23 mouse cellular contexts compared by ENCODE assay signal in the genomic region with DNA sequence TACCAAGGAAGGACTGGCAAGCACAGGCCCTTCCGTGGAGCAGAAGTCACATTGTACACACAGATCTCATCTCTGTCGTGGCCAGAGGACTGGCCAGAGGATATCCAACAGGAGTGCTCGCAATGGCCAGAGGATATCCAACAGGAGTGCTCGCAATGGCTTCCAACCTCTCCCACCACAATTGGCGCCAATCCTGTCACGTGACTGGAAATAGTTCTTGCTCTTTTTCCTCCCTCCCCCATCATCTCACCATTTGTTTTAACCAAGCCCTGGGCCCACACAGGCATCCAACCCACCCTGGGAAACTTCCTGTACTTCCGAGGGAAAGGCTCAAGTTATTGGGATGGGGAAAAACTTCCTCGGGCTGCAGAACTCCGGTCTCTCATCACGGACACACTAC. TPM values are rescaled to one million over a fixed set of nuclear protein-coding genes. Genes with fewer than 3 reads are reported as not detected.
DNase-seq lines count a peak whose midpoint lies in the region; ATAC-seq and TF ChIP-seq lines count a peak whose summit lies in the region.
"Had no signal": no experiment of that assay in that cellular context is flagged by ENCODE, and none has a peak within 500 bp of the region (broad histone marks: within the 10 kb centered on the region; RNA-seq: fewer than 3 reads in every experiment).

No protein-coding gene starts in this region.

- H3K9me3 ChIP-seq in ES-E14 (ENCODE audit: control insufficient read depth, insufficient read depth, low read depth, low read length): no peaks in the 10 kb centered on the region
- H3K9me3 ChIP-seq in midbrain, embryonic 13.5 days: no peaks in the 10 kb centered on the region
- no peaks in the 10 kb centered on the region for H3K9me3 ChIP-seq in midbrain, embryonic 15.5 days
- H3K9me3 ChIP-seq: embryonic facial prominence, embryonic 13.5 days; embryonic facial prominence, embryonic 15.5 days; forebrain, embryonic 10.5 days; forebrain, embryonic 12.5 days; forebrain, embryonic 15.5 days had no signal

- no peaks in the 10 kb centered on the region for H3K27me3 ChIP-seq in testis, adult 2 months (ENCODE audit: control insufficient read depth, insufficient read depth, low read length)
- no peaks in the 10 kb centered on the region for H3K27me3 ChIP-seq in midbrain, embryonic 13.5 days
- H3K27me3 ChIP-seq in midbrain, embryonic 15.5 days (replicated peaks): 0 out of 2 replicates have a peak, but pooled peaks cover 2% of the 10 kb centered on the region
- H3K27me3 ChIP-seq: embryonic facial prominence, embryonic 13.5 days; embryonic facial prominence, embryonic 15.5 days; forebrain, embryonic 15.5 days had no signal

- H3K27ac ChIP-seq in testis, adult 2 months (ENCODE audit: control insufficient read depth, insufficient read depth, low read depth, low read length): no peak overlapping the region
- H3K27ac ChIP-seq in ES-E14 (ENCODE audit: insufficient read depth, low read depth, low read length, poor library complexity, severe bottlenecking): no peak overlapping the region
- no peak overlapping the region for H3K27ac ChIP-seq in midbrain, embryonic 13.5 days
- no peak overlapping the region for H3K27ac ChIP-seq in midbrain, embryonic 15.5 days
- H3K27ac ChIP-seq: embryonic facial prominence, embryonic 13.5 days; embryonic facial prominence, embryonic 15.5 days; forebrain, embryonic 10.5 days; forebrain, embryonic 12.5 days; forebrain, embryonic 15.5 days had no signal

- no peak for ATAC-seq in midbrain, embryonic 13.5 days
- no peak for ATAC-seq in midbrain, embryonic 15.5 days (replicated peaks)
- ATAC-seq: forebrain, embryonic 15.5 days; forebrain, postnatal 0 days had no signal

- H3K4me2 ChIP-seq in midbrain, embryonic 13.5 days (replicated peaks): no peak overlapping the region
- H3K4me2 ChIP-seq in midbrain, embryonic 15.5 days: no peak overlapping the region
- H3K4me2 ChIP-seq: embryonic facial prominence, embryonic 13.5 days; embryonic facial prominence, embryonic 15.5 days; forebrain, embryonic 12.5 days; forebrain, embryonic 15.5 days had no signal

- WGBS in midbrain, embryonic 13.5 days: 89% methylated on average over 10 of the region's 10 CpGs
- WGBS in midbrain, embryonic 15.5 days: 86% methylated on average over 10 of the region's 10 CpGs

- H3K9ac ChIP-seq in ES-E14 (ENCODE audit: insufficient read depth, low read depth, low read length, poor library complexity, severe bottlenecking): peak overlapping the region; percentile 18; the same call in 1 of the 2 replicates
- no peak overlapping the region for H3K9ac ChIP-seq in midbrain, embryonic 13.5 days (replicated peaks)
- H3K9ac ChIP-seq in midbrain, embryonic 15.5 days: no peak overlapping the region
- H3K9ac ChIP-seq: embryonic facial prominence, embryonic 13.5 days; embryonic facial prominence, embryonic 15.5 days; forebrain, embryonic 12.5 days; forebrain, embryonic 15.5 days; forebrain, postnatal 0 days had no signal

- in situ Hi-C loops in ES-E14 (cut with MboI; ENCODE audit: low sequenced_read_pairs in 2 of 2, unreplicated experiment in 2 of 2): loop anchor here (10.0 to 25.0 kb wide), 2 partner anchors 144 to 381 kb away; a partner anchor contains a TSS

- peaks cover 10% of the 10 kb centered on the region for H3K4me1 ChIP-seq in testis, adult 2 months (ENCODE audit: control insufficient read depth, insufficient read depth, low read length)
- 0 out of 4 replicates have a peak, but pooled peaks cover 0 to under 1% of the 10 kb centered on the region in 2 experiments for H3K4me1 ChIP-seq in ES-E14 (ENCODE audit: control insufficient read depth in 2 of 2, insufficient read depth in 2 of 2, low read length in 2 of 2, poor library complexity in 1 of 2)
- H3K4me1 ChIP-seq in midbrain, embryonic 13.5 days (replicated peaks): 0 out of 2 replicates have a peak, but pooled peaks cover 3% of the 10 kb centered on the region
- peaks cover 4% of the 10 kb centered on the region for H3K4me1 ChIP-seq in midbrain, embryonic 15.5 days
- H3K4me1 ChIP-seq: embryonic facial prominence, embryonic 15.5 days had no signal

- TF ChIP-seq CTCF in testis, adult 2 months (IDR thresholded peaks at IDR 0.05; ENCODE audit: control insufficient read depth, insufficient read depth, insufficient replicate concordance, low read depth, low read length): no peak

- H3K36me3 ChIP-seq in testis, adult 2 months (ENCODE audit: control insufficient read depth, insufficient read depth, low read length): no peaks in the 10 kb centered on the region
- H3K36me3 ChIP-seq in ES-E14 (ENCODE audit: control insufficient read depth, insufficient read depth, low read length, poor library complexity, severe bottlenecking): no peaks in the 10 kb centered on the region
- no peaks in the 10 kb centered on the region for H3K36me3 ChIP-seq in midbrain, embryonic 13.5 days
- H3K36me3 ChIP-seq in midbrain, embryonic 15.5 days (replicated peaks): no peaks in the 10 kb centered on the region
- H3K36me3 ChIP-seq: embryonic facial prominence, embryonic 13.5 days; embryonic facial prominence, embryonic 15.5 days; forebrain, embryonic 10.5 days; forebrain, embryonic 12.5 days; forebrain, embryonic 15.5 days had no signal

- no peak for DNase-seq in testis, postnatal 10 days (ENCODE audit: low spot score)
- no peak for DNase-seq in ES-E14 (ENCODE audit: low read depth, low spot score)
- peak; percentile 69 for DNase-seq in ZHBTc4 (ENCODE audit: low read depth, low spot score)
- DNase-seq: adrenal gland, adult 2 months; adrenal gland, postnatal 10 days; adrenal gland, postnatal 25 days; B cell, adult 2 months; cerebellum, adult 11 months; cerebellum, adult 18-20 months; cerebellum, adult 8-10 months; cerebellum, adult 9-11 months; cerebellum, postnatal 36 days; embryo, embryonic 11 days; forebrain, postnatal 0 days had no signal

- peak overlapping the region; percentile 54 for H3K4me3 ChIP-seq in testis, adult 2 months (ENCODE audit: control insufficient read depth, low read depth, low read length)
- peak overlapping the region in 1 of 2 experiments; percentile 12; a peak in 1 of 4 replicates for H3K4me3 ChIP-seq in ES-E14 (ENCODE audit: insufficient read depth in 1 of 2, low read depth in 1 of 2, low read length in 2 of 2, poor library complexity in 1 of 2, severe bottlenecking in 1 of 2)
- no peak overlapping the region for H3K4me3 ChIP-seq in midbrain, embryonic 13.5 days (replicated peaks)
- no peak overlapping the region for H3K4me3 ChIP-seq in midbrain, embryonic 15.5 days
- H3K4me3 ChIP-seq: embryonic facial prominence, embryonic 13.5 days; embryonic facial prominence, embryonic 15.5 days; erythroblast, embryonic 14.5 days; forebrain, embryonic 10.5 days; forebrain, embryonic 12.5 days; forebrain, embryonic 15.5 days had no signal

- TF ChIP-seq POLR2A in testis, adult 2 months (IDR thresholded peaks at IDR 0.05; ENCODE audit: control insufficient read depth, low read depth, low read length): no peak

TF ChIP-seq in ES-E14, 5 proteins besides CTCF, POLR2A, EP300 and RAD21:
- TF ChIP-seq CHD2 (IDR thresholded peaks at IDR 0.05; ENCODE audit: low read depth, low read length): no peak
- no peak for TF ChIP-seq MAFK (IDR thresholded peaks at IDR 0.05; ENCODE audit: insufficient read depth, low read depth, low read length)
- no peak for TF ChIP-seq ZC3H11A (IDR thresholded peaks at IDR 0.05; ENCODE audit: borderline replicate concordance, low read depth, low read length)
- TF ChIP-seq ZNF384 (IDR thresholded peaks at IDR 0.05; ENCODE audit: low read depth, low read length): no peak
- no peak for TF ChIP-seq HCFC1 (IDR thresholded peaks at IDR 0.05; ENCODE audit: borderline replicate concordance, insufficient read depth, low read length)
TF ChIP-seq in ES-E14: peak in this region for 0.

RNA-seq across cellular contexts. Expression of a gene that starts 10.6 kb away (rescaled TPM):
- 1.4 and 1.9 TPM in 2 replicates for polyA plus RNA-seq in testis, adult 2 months (2012; rRNA removed)
- total RNA-seq in ES-E14 (2012; rRNA removed): 4.2 and 4.5 TPM in 2 replicates
- polyA plus RNA-seq in midbrain, embryonic 13.5 days (2015; fragmentation: Nextera tagmentation; extraction: Ambion mirVana): 0.72 and 0.73 TPM in 2 replicates
- polyA plus RNA-seq in midbrain, embryonic 15.5 days (2015; fragmentation: Nextera tagmentation; extraction: Ambion mirVana): 0.83 and 0.92 TPM in 2 replicates
- polyA plus RNA-seq: erythroblast, embryonic 14.5 days had no signal

RNA-seq across cellular contexts. Expression of a gene that starts 23.7 kb away (rescaled TPM):
- 1.1 and 1.5 TPM in 2 replicates for polyA plus RNA-seq in testis, adult 2 months (2012; rRNA removed)
- 0.76 and 1.2 TPM in 2 replicates for total RNA-seq in ES-E14 (2012; rRNA removed)
- 1.7 and 1.9 TPM in 2 replicates for polyA plus RNA-seq in midbrain, embryonic 13.5 days (2015; fragmentation: Nextera tagmentation; extraction: Ambion mirVana)
- 3.2 and 3.6 TPM in 2 replicates for polyA plus RNA-seq in midbrain, embryonic 15.5 days (2015; fragmentation: Nextera tagmentation; extraction: Ambion mirVana)
- polyA plus RNA-seq: erythroblast, embryonic 14.5 days had no signal
